Mouse (Mus musculus) frontal cortex, postnatal 10 days (tissue): ENCODE results near the gene Lpin2.

Source experiments
- DNase-seq, 2 experiments: peaks; one replicate each; pipeline ENCODE4 v3.0.0; 2022; ENCODE audit warnings: low spot score in 2 of 2, mixed read lengths in 1 of 2

The Lpin2 gene

GRCm38 (mm10) chr17:71294570-71294969 is 112.2 kb downstream of the Lpin2 start:
- no peak for DNase-seq
